Mouse (Mus musculus) adrenal gland, postnatal 10 days (tissue): ENCODE measurements around the gene Abat. TPM values are rescaled to one million over a fixed set of nuclear protein-coding genes. Genes with fewer than 3 reads are reported as not detected.

Experiments used
- microRNA-seq: library from miRNA; unstranded; fragments of <30 nt; microRNA quantifications from one replicate; pipeline ENCODE4 v1.2.0, GENCODE M21; 2021
- total RNA-seq, 2 experiments: library from RNA; stranded (reverse); gene quantifications; 2 replicates each; pipeline ENCODE4 v1.2.3; 2021

Gene Abat
- total RNA-seq, 2 experiments from 2014 or later, result 29.8 to 33.6 TPM

Small RNA genes lying within 50 kb of the gene (microRNA-seq; reads per million reads assigned to microRNA genes)
- gene Gm22137, result not detected

Other genes with a start within 250 kb of the Abat start
- not detected for gene Tmem114, start 88.3 kb upstream of the Abat start, total RNA-seq
- 10 to 100 TPM; 16.4 to 33.0 TPM for gene Mettl22, start 42.6 kb upstream of the Abat start, total RNA-seq
- 10 to 100 TPM; 56.9 to 74.1 TPM for gene Pmm2, start 124.2 kb downstream of the Abat start, total RNA-seq
- gene Tmem186, start 124.3 kb downstream of the Abat start, total RNA-seq, result 10 to 100 TPM; 19.0 to 22.4 TPM
- gene Carhsp1, start 158.7 kb downstream of the Abat start, total RNA-seq, result 10 to 100 TPM; 76.8 to 85.6 TPM
- gene Gm5767, start 167.3 kb downstream of the Abat start, total RNA-seq, result not detected